Mouse (Mus musculus): Measurements from ENCODE around the gene P3h1.

Gene P3h1

DNA sequence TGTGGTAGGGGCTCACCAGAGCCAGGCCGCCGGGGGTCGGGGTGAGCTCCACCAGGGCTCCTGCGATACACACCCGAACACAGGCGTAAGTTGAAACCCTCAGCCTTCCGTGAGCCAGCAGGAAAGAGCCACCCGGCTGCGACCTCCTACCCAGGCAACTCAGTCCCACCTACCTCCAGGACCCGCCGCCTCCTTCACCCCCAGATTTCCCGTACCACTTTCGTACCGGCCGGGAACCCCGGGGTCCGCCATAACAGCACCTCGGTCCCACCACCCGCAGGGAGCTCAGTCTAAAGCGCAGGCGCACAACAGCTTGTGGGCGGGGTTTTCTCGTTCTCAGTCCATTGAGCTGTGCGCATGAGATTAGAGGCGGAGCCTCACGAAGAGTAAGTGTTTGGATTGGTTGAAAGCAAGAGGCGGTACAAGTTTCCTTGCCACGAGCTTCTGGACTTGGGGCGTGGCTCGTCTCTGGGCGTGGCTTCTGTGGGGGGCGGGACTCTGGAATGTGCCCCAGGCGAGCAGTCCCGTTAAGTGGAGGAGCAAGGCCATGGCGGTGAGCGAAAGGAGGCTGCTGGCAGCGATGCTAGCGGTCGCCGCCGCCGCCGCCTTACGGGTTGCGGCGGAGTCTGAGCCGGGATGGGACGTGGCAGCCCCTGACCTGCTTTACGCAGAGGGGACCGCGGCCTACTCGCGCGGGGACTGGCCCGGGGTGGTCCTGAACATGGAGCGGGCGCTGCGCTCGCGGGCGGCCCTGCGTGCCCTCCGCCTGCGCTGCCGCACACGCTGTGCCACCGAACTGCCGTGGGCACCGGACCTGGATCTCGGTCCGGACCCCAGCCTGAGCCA is at the start of gene P3h1, which contains the start of gene AU022252:
Gene P3h1 (plus strand): TSS at position 506 of the 846 bp plus-strand sequence.
Gene AU022252 (minus strand): TSS at position 303 of the 846 bp plus-strand sequence.
- DNase-seq, result peak; percentile 100

DNA sequence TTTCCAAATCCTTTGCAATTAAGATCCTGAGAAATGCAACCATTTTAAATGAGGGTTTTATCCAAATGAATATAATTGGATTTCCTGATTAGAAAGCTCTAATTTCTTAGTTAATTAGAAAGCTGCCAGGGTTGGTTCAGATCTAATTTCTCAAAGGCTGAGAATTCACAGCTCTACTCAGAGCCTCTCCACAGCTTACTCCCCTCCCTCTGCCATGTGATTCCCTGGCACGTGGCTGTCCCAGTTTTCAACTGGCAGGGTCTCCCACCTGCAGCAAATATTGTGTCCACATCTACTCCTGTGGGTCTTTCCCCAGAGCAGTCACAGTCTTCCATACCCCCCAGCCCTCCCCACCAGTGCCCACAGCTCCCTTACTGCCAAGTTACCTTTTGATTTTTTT is 49.2 kb upstream of the P3h1 start:
- DNase-seq, result no peak

DNA sequence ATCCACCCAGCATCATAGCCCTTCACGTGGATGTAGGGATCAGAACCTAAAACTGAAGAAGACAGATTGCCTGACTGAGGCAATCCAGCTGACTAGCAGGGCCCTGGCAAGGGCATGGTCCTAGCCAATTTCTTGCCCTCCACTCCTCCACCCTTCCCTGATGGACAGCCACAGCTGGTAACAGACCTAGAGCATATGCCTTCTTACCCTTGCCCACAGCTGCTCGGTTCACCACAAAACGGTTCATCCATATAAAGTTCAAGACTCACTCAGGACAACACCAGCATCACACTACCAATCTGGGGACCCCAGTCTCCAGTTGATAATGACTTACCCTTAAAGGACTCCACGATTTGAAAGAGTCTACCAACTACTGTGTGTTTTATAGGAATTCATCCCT is 46.9 kb upstream of the P3h1 start:
- DNase-seq, result no peak

DNA sequence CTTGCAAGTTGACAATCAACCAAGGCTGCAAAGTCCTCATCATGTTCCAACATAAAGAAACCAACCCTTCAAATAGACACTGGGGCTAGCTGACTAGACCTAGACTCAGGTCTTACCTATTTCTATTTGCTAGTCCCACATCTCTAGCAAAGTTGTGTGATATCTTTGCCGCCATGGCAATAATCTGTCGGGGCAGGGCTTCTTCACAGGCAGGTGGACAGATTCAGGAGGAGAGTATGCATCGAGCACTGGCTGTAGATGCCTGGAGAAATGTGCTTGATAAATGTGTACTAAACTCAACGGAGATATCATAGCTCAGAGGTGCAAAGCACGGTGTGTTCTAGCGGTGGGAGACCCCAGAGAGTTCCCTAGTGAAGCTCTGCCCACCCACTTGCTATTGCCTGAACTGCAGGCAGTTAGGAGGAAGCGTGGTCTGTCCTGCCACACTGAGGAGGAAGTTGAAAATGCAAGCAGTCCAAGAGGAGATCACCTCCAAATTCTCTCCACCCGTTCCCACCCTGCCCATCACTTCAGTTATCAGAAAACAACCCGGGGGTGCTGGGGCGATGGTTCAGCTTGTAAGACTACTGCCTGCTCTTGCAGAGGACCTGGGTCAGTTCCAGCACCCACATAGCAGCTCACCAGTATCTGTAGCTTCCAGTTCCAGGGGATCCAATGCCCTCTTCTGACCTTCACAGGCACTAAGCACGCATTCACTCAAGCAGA is 44.5 kb upstream of the P3h1 start:
- DNase-seq, result no peak

DNA sequence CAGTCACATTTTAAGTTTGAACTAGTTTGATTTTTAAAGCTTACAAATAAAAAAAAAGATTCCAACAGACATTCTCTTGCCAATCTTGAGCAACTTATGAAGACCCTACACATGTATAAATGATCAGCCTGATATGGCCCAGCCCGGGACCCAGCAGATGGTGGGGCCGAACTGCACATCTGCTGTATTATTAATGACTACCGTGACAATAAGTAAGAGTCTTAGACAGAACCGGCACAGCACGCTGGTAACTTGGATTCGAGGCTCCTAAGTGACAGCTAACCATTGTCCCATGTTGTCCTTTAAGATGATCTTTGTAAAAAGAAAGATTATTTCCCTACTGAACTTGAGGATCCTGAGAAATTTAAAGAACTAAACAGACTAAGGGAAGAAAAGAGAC is 43.3 kb upstream of the P3h1 start:
- no peak for DNase-seq

DNA sequence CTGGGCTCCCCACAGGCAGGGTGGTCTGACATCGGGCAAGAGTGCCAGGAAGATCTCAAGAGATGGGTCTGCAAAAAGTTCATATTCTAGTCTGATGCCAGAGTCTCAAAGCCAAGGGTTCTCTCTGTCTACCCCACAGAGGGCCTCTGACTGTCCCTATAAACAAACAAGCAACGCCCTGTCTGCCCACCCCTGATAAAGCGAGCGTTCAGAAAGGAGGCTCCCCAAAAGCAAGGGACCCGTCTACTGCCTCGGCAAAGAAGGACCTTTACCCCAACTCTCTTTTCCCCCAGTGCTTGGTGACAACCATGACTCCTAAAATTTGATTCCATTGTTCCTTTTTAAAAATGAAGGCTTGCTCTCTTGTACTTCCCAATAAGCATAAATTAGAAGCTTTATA is 42.9 kb upstream of the P3h1 start, which contains the start of gene Ermap:
Gene Ermap (minus strand): TSS at position 148 of the 400 bp plus-strand sequence.
- DNase-seq, result no peak

DNA sequence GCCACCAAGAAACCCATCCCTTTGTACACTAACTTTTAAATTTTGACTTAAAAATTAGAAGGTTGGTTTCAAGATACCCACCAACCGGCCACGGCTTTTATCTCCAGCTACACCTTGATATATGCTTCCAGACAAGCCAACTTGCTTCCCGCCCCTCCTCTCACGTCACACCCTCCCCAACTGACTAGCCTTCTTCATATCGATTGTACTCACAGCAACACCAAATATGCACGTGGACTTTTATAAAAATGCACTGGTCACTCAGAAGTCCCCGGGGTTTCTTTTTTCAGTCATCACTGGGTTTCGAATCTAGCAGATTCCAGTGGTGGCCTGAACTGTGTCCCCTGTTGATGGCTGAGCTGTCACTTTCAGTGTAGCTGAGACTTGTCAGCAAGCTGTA is 42.1 kb upstream of the P3h1 start:
- no peak for DNase-seq

DNA sequence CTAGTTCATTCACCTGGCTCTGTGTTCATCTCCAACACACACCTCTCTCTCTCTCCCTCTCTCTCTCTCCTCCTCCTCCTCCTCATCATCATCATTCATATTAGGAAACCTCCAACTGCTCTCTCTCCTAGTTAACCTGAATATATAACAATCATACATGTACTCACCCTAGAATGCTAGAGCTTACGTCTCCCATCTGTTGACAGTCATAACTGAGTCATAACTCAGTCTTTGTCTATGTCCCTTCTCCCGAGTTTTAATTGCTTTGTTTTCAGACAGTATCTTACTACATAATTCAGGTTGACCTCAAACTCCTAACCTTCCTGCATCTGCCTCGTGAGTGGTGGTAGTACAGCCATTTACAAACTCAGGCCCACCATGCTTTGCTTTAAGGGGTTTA is 41.4 kb upstream of the P3h1 start:
- no peak for DNase-seq

DNA sequence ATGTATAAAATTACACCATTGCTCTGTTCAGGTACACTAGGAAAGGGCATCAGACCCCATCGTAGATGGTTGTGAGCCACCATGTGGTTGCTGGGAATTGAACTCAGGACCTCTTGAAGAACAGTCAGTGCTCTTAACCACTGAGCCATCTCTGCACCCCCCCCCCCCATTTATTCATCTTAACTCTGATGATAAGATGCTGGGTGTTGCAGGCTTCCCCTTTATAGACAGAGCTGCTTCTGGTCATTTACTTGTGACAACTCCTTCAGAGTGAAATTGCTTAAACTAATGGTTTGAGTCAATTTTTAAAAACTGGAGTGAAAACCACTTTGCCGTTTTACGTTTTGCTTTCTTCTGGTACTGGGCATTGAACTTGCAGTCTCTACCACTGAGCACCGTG is 40.0 kb upstream of the P3h1 start:
- no peak for DNase-seq

DNA sequence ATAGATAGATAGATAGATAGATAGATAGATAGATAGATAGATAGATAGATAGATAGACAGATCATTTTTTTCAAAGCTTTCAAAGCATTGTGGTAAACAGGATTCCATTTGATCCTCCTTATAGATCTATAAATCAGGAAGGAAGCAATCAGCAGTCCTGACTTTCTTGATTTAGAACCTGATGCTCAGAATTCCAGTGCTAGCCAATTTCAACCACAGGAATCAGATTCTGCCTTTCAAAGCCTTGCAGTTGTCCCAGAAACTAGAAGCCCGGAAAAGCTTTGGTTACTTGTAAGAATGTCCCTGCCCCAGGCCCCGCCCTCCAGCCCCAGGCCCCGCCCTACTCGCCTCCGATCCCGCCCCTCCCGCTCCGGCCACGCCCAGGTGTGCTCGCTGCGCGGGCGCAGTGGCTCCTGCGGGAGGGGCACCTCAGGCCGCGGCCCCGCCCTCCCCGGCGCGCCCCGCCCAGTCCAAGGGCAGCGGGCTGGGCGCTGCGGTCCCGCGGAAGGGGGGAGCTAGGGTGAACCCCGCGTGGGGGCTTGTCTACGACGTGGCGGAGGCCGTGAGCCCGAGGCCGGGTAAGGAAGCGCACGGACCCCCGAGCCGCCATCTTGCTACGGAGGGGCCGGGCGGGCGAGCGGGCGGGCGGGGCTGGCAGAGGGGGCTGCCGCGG is 37.7 kb upstream of the P3h1 start, which contains the start of gene Svbp:
Gene Svbp (plus strand): TSS at position 398 of the 673 bp plus-strand sequence.
- DNase-seq, result peak; percentile 92

DNA sequence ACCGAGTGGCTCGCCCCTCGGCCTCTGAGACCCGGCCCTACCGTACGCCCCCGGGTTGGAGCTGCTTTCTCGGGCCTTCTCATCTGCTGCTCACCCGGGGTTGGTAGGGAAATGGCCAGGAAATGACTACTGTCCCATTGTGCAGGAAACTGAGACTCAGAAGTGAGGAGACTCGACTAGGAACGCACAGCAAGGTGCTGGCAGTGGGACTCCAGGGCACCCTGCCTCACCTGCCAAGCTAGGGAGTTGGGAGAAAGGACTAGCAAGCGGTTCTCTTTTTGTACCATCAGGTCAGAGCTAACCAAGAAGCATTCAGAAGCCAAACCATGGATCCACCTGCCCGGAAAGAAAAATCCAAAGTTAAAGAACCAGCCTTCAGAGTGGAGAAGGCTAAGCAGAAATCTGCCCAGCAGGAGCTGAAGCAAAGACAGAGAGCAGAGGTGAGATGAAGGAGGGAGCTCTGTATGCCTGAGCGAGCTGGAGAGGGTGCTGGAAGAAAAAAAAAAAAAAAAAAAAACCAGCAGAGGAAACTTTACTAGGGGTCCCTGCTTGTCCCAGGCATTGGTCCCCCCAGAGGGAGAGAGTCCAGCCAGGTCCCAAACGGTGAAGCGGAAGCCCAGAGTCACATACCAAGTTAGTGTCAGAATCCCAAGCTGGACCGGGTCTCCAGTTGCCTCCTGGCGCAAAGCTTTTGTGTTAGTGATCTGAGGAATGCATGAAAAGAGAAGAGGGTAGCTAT is 37.0 kb upstream of the P3h1 start:
- DNase-seq, result peak; percentile 14

DNA sequence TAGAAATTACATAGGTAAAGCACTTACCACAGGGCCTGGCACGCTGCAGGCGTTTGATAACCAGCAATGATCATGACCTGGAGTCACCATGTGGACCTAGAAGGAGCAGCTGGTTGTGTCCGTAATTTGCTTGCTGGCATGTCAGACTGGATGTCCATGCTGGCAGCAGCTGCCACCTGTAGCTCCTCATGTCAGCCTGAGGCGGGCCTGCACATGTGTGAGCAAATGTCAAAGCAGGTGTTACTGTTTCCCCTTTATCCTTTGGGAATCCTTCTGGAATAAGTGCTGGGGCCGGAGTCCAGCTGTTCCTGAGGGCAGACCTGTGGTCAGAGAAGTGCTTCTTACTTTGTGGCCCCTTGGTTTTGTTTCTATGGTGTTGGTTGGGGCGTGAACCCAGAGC is 34.6 kb upstream of the P3h1 start:
- DNase-seq, result no peak

DNA sequence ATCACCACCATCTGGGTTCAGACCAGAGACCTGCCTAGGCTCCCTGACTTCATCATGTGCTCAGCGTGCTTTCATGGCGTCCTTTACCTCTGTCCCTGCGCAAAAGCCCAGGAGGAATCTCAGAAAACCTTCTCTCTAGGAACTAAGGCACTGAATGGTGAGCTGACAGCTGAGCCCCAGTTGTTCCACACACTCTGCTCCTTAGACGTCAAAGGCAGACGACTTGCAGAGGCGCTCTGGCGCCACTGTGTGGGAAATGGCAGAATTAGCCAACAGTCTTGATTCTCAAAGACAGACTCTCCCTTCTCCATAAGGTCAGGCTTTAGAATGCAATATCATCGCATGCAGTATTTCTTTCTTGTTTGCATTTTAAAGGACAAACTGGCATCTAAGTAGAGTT is 28.0 kb upstream of the P3h1 start:
- DNase-seq, result peak; percentile 67

DNA sequence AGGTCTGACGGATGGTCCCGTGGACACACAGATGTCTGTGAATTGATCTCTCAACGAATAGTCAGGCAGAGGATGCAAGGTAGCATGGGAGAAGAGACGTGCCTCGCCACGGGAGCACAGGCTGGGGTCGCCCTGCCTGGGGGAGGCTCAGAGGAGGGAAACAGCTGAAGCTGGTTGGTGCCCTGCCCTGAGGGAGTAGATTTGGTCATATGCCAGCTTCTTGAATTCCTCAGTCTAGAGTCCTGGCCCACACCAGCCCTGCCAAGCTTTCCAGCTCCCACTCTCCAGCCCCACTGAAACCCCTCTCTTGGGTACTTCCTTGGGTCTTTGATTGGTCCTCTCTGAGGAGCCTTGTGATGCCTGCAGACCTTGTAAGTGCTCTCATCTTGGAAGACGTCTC is 16.0 kb upstream of the P3h1 start:
- no peak for DNase-seq

DNA sequence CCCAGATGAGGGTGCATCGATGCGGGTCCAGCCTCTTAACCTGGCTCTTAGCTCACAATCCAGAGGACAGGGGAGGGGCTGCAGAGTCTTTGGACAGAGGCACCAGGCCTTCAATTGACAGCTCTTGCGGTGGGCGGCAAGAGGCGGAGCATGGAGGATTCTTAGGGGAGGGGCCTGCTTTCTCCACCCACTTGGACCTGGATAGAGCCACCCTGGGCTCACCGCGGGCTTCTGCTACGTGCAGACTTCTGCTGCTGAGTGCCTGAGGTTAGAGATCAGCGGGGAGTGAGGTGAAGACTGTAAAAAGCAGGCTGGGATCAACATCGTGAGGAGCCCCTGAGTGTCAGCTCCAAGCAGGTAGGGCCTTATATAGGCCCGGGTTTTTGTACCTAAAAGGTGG is 14.5 kb upstream of the P3h1 start, which contains the start of gene Tmem269:
Gene Tmem269 (minus strand): TSS at position 49 of the 400 bp plus-strand sequence.
- no peak for DNase-seq

DNA sequence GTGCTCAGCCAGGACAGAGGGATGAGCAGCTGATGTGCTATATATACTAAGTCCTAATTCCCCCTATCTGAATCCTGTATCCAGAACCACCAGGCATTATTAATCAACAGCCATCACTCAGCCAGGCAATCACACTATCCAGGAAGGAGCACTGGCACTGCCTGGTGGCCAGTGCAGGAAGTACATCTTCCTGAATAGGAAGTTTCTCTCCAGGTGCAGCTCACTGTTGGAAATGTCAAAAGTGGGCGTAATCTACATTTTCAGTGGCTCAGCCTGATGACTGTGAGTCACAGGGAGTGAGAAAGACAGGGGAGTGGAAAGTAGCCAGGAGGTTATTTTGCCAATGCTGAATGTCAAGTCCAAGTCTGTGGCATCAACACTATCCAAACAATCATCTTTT is 9.0 kb upstream of the P3h1 start:
- DNase-seq, result peak; percentile 29

DNA sequence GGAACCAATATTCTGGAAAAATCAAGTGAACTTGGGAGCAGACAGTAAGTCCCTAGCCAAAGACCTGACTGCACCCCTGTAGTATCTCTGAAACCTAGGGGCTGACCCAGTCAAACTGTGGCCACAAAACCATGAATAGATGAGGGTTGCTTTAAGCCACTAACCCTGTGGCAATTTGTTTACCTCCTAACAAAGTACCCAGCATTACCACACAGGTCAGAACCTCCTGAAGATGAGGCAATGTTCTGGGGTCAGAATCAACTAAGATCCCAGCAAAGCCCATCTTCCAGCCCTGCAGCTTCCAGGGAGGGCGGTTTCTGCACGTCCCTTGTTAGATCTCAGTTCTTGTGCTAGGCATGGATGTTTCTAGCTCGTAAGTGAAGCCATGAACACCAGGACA is 8.2 kb upstream of the P3h1 start:
- DNase-seq, result no peak

DNA sequence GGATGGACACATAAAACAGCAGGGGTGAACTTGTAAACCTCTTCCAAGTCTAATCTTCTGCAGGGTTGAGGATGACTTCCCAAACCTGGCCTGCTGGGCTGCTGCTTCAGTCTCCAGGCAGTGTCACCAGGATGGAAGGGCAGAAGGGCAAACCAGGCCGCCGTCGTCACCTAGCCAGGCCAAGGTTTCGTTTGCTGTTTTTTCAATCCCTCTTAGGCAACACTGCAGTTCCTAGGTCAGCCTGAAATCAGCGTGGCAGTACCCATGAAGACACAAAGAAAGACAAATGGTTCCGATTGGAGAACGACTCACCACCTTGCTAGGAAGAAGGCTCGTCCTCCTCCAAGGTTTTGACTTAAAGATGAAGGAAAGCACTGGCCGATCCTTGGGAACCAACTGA is 7.0 kb upstream of the P3h1 start:
- DNase-seq, result no peak

DNA sequence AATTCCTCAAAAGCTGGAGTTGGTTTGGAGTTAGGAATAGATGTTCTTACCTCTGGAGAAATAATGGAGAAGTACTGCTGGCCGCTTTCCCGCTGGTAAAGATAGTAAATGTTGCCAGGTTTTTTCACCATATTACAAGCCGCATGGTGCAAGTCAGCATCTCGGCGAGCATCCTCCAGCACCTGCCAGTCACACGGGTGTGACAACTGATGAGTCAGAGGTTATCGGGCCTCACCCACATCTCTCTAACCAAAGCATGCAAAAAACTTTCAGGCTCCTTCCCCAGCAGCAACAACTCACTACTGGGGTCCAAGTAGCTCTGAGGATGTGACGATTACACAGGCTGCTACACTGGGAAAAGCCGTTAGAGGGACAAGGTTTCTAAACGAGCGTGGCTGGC is 6.0 kb upstream of the P3h1 start:
- no peak for DNase-seq

DNA sequence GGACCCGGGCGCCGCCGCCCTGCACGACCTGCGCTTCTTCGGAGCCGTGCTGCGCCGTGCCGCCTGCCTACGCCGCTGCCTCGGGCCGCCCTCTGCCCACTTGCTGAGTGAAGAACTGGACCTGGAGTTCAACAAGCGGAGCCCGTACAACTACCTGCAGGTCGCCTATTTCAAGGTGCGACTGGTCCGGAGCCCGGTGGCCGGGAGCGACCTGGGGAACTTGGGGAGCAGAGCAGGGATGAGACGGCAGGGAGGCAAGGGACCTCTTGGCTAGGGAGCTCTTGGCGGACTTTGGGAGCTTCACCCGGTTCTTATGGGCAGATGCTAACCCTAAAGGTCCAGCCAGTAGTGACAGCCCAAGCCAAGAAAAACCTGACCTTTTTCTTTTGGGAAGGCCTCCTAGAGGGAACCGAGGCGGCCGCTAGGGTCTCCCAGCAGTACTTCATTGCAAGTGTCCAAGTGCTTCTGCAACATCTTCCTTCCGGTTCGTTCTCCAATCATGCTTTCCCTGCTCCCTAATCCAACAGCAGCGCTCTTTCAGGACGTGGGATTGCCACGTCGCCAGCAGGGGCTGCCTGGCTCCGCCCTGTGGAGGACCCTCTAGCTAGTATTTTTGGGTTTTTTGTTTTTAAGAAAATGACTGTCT is 664 bp downstream of the P3h1 start:
- no peak for DNase-seq

DNA sequence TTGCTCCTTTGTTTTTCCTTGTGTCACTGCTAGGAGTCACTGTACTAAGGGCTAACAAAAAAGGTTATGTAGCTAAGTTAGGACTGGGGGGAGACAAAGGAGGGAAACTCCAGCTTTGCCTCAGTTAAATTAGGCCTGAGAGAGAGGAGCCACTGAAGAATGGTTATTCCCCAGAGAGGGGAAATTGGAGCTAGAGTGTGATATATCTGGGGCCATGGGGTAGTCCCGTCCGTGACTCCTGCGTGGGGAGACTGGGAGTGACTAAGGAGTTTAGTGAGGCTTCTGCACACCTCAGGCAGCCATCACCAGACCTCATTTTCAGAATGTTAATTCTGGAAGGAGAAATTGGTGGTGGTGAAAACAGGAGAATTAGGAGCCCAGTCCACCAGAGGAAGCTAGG is 1.6 kb downstream of the P3h1 start:
- DNase-seq, result no peak

DNA sequence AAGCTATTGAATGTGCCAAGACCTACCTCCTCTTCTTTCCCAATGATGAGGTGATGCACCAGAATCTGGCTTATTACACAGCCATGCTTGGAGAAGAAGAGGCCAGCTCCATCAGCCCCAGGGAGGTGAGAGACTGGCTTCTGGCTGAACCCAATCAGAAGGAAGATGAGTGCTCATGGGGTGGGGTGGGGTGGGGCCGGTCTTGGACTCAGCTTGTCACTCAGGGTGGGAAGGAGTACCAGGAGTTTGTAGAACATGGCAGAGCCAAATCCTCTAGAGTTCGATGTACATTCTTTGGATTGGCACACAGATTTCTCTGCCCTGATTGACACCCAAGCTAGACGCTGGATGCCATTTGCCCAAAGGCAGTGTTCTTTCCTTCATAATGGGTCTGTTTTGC is 5.9 kb downstream of the P3h1 start:
- DNase-seq, result no peak
